Mouse (Mus musculus) neural tube, embryonic 10.5 days (tissue): Measurements from ENCODE around the gene Pogk.
A peak's percentile ranks its signal among the peaks of the same experiment; 100 is the strongest.

Experiments
- DNase-seq: peaks from one replicate; pipeline ENCODE4 v3.0.0-alpha.2; 2017; ENCODE audit warnings: low spot score; ENCODE audit errors: extremely low spot score

Gene Pogk

GRCm38 (mm10) chr1:166409701-166410220, at the start of gene Pogk:
Pogk (minus strand) TSS chr1:166409863.
- peak; percentile 90 for DNase-seq

- DNase-seq: no peak
These were observed 32.3 kb upstream of the Pogk start for GRCm38 (mm10) chr1:166441992-166442391.

- DNase-seq: no peak
These were observed 29.8 kb upstream of the Pogk start for GRCm38 (mm10) chr1:166439426-166439825.

GRCm38 (mm10) chr1:166429809-166430431, 20.3 kb upstream of the Pogk start:
- DNase-seq: no peak

GRCm38 (mm10) chr1:166429053-166429452, 19.4 kb upstream of the Pogk start:
- DNase-seq: no peak

GRCm38 (mm10) chr1:166412266-166412665, 2.6 kb upstream of the Pogk start:
- no peak for DNase-seq

- no peak for DNase-seq
These were observed 1.9 kb upstream of the Pogk start for GRCm38 (mm10) chr1:166411541-166411940.

GRCm38 (mm10) chr1:166409177-166409700, 424 bp downstream of the Pogk start:
- no peak for DNase-seq

GRCm38 (mm10) chr1:166403846-166404245, 5.8 kb downstream of the Pogk start:
- DNase-seq: no peak

GRCm38 (mm10) chr1:166402003-166402402, 7.7 kb downstream of the Pogk start:
- no peak for DNase-seq

- no peak for DNase-seq
These were observed 8.2 kb downstream of the Pogk start for GRCm38 (mm10) chr1:166401455-166401854.

GRCm38 (mm10) chr1:166396381-166396780, 13.3 kb downstream of the Pogk start:
- DNase-seq: no peak

- no peak for DNase-seq
These were observed 14.0 kb downstream of the Pogk start for GRCm38 (mm10) chr1:166395661-166396060.

GRCm38 (mm10) chr1:166394770-166395169, 14.9 kb downstream of the Pogk start:
- no peak for DNase-seq

- DNase-seq: no peak
These were observed 18.0 kb downstream of the Pogk start for GRCm38 (mm10) chr1:166391671-166392070.

GRCm38 (mm10) chr1:166389406-166390125, 20.1 kb downstream of the Pogk start:
- no peak for DNase-seq

GRCm38 (mm10) chr1:166388511-166388910, 21.2 kb downstream of the Pogk start:
- DNase-seq: no peak

- DNase-seq: no peak
These were observed 24.2 kb downstream of the Pogk start for GRCm38 (mm10) chr1:166385431-166385830.

- no peak for DNase-seq
These were observed 25.0 kb downstream of the Pogk start for GRCm38 (mm10) chr1:166384614-166385013.

GRCm38 (mm10) chr1:166382626-166383025, 27.0 kb downstream of the Pogk start:
- DNase-seq: no peak

GRCm38 (mm10) chr1:166381821-166382220, 27.8 kb downstream of the Pogk start:
- DNase-seq: no peak

GRCm38 (mm10) chr1:166381336-166381735, 28.3 kb downstream of the Pogk start:
- DNase-seq: no peak
